Mouse (Mus musculus) spleen, postnatal 0 days (tissue): ENCODE data around the gene Gm21904. TPM values are rescaled to one million over a fixed set of nuclear protein-coding genes. Genes with fewer than 3 reads are reported as not detected.

ENCODE experiments used
- polyA plus RNA-seq: library from polyadenylated mRNA; unstranded; fragments of >200 nt; fragmentation: Nextera tagmentation; extraction: Ambion mirVana; gene quantifications from 2 replicates; pipeline ENCODE4 v1.2.1, GENCODE M21; 2015

Gm21904 gene
- polyA plus RNA-seq: not detected in 2 replicates

GRCm38 (mm10) chrY:17846166-17846565 lies at the start of gene Gm21904:
Gene Gm21904 (minus strand): TSS chrY:17846266.

GRCm38 (mm10) chrY:17874441-17874840 lies 28.4 kb upstream of the Gm21904 start, which contains the start of the genes Gm20772 and Gm20831:
Gene Gm20772 (plus strand): TSS chrY:17874741.
Gene Gm20831 (plus strand): TSS chrY:17874741.

Other genes with a start within 250 kb of the Gm21904 start
- gene Gm20772, start 28.5 kb upstream of the Gm21904 start, polyA plus RNA-seq: not detected in 2 replicates
- not detected in 2 replicates for gene Gm20831, start 28.5 kb upstream of the Gm21904 start, polyA plus RNA-seq
- gene Srsy, start 91.1 kb upstream of the Gm21904 start, polyA plus RNA-seq: not detected in 2 replicates
- gene Gm21764, start 215.5 kb upstream of the Gm21904 start, polyA plus RNA-seq: not detected in 2 replicates
- gene Ssty1, start 242.8 kb upstream of the Gm21904 start, polyA plus RNA-seq: not detected in 2 replicates